Mouse (Mus musculus): ENCODE results near the gene Svs5. TPM values are rescaled to one million over a fixed set of nuclear protein-coding genes. Genes with fewer than 3 reads are reported as not detected.

Gene Svs5
- polyA plus RNA-seq, 1 experiment from 2014 or later, result not detected

GRCm38 (mm10) chr2:164353356-164353755 is 20.8 kb downstream of the Svs5 start:
- WGBS, result 86% methylated on average over 11 of the region's 11 CpGs
- no peak for ATAC-seq (ENCODE audit: low FRiP score, low TSS enrichment)

GRCm38 (mm10) chr2:164356177-164356967 is 23.8 kb downstream of the Svs5 start:
- Histone ChIP-seq H3K27ac (ENCODE audit: low read depth, low read length) (no peak overlapping the region), H3K36me3 (ENCODE audit: control insufficient read depth, insufficient read depth, low read length) (no peaks in the 10 kb centered on the region), H3K27me3 (ENCODE audit: control insufficient read depth, insufficient read depth, low read length) (no peaks in the 10 kb centered on the region), H3K9me3 (ENCODE audit: control insufficient read depth, low read length) (no peaks in the 10 kb centered on the region), H3K4me3 (ENCODE audit: low read length) (no peak overlapping the region), H3K4me2 (replicated peaks; ENCODE audit: low read depth, low read length) (no peak overlapping the region), H3K4me1 (ENCODE audit: control insufficient read depth, insufficient read depth, low read length) (no peaks in the 10 kb centered on the region), H3K9ac (ENCODE audit: low read depth, low read length) (no peak overlapping the region)
- no peak for ATAC-seq (ENCODE audit: low FRiP score, low TSS enrichment)
- WGBS, result 72% methylated on average over 11 of the region's 11 CpGs

More at GRCm38 (mm10) chr2:164353356-164353755, 20.8 kb downstream of the Svs5 start:
- Histone ChIP-seq H3K4me3 (ENCODE audit: low read length) (no peak overlapping the region), H3K4me1 (ENCODE audit: control insufficient read depth, insufficient read depth, low read length) (no peaks in the 10 kb centered on the region), H3K4me2 (replicated peaks; ENCODE audit: low read depth, low read length) (no peak overlapping the region), H3K27me3 (ENCODE audit: control insufficient read depth, insufficient read depth, low read length) (no peaks in the 10 kb centered on the region), H3K9ac (ENCODE audit: low read depth, low read length) (no peak overlapping the region), H3K36me3 (ENCODE audit: control insufficient read depth, insufficient read depth, low read length) (no peaks in the 10 kb centered on the region), H3K9me3 (ENCODE audit: control insufficient read depth, low read length) (no peaks in the 10 kb centered on the region), H3K27ac (ENCODE audit: low read depth, low read length) (no peak overlapping the region)

GRCm38 (mm10) chr2:164358373-164358772 is 25.8 kb downstream of the Svs5 start:
- Histone ChIP-seq H3K4me2 (replicated peaks; ENCODE audit: low read depth, low read length) (no peak overlapping the region), H3K9ac (ENCODE audit: low read depth, low read length) (no peak overlapping the region), H3K4me3 (ENCODE audit: low read length) (no peak overlapping the region), H3K9me3 (ENCODE audit: control insufficient read depth, low read length) (no peaks in the 10 kb centered on the region), H3K27ac (ENCODE audit: low read depth, low read length) (no peak overlapping the region), H3K36me3 (ENCODE audit: control insufficient read depth, insufficient read depth, low read length) (no peaks in the 10 kb centered on the region), H3K27me3 (ENCODE audit: control insufficient read depth, insufficient read depth, low read length) (no peaks in the 10 kb centered on the region), H3K4me1 (ENCODE audit: control insufficient read depth, insufficient read depth, low read length) (no peaks in the 10 kb centered on the region)
- 85% methylated on average over 3 of the region's 3 CpGs for whole genome bisulfite sequencing
- no peak for ATAC-seq (ENCODE audit: low FRiP score, low TSS enrichment)

- H3K4me1 ChIP-seq (ENCODE audit: control insufficient read depth, insufficient read depth, low read length), result no peaks in the 10 kb centered on the region
- no peak overlapping the region for H3K27ac ChIP-seq (ENCODE audit: low read depth, low read length)
- H3K4me2 ChIP-seq (replicated peaks; ENCODE audit: low read depth, low read length), result no peak overlapping the region
- no peak overlapping the region for H3K4me3 ChIP-seq (ENCODE audit: low read length)
- H3K27me3 ChIP-seq (ENCODE audit: control insufficient read depth, insufficient read depth, low read length), result no peaks in the 10 kb centered on the region
- no peaks in the 10 kb centered on the region for H3K36me3 ChIP-seq (ENCODE audit: control insufficient read depth, insufficient read depth, low read length)
- WGBS, result 83% methylated on average over 5 of the region's 5 CpGs
- ATAC-seq (ENCODE audit: low FRiP score, low TSS enrichment), result no peak
- no peaks in the 10 kb centered on the region for H3K9me3 ChIP-seq (ENCODE audit: control insufficient read depth, low read length)
- no peak overlapping the region for H3K9ac ChIP-seq (ENCODE audit: low read depth, low read length)
These were observed 26.5 kb downstream of the Svs5 start for GRCm38 (mm10) chr2:164359031-164359430.

- no peaks in the 10 kb centered on the region for H3K4me1 ChIP-seq (ENCODE audit: control insufficient read depth, insufficient read depth, low read length)
- H3K27ac ChIP-seq (ENCODE audit: low read depth, low read length), result no peak overlapping the region
- H3K9me3 ChIP-seq (ENCODE audit: control insufficient read depth, low read length), result no peaks in the 10 kb centered on the region
- H3K9ac ChIP-seq (ENCODE audit: low read depth, low read length), result no peak overlapping the region
- no peaks in the 10 kb centered on the region for H3K27me3 ChIP-seq (ENCODE audit: control insufficient read depth, insufficient read depth, low read length)
- H3K4me3 ChIP-seq (ENCODE audit: low read length), result no peak overlapping the region
- H3K36me3 ChIP-seq (ENCODE audit: control insufficient read depth, insufficient read depth, low read length), result no peaks in the 10 kb centered on the region
- H3K4me2 ChIP-seq (replicated peaks; ENCODE audit: low read depth, low read length), result no peak overlapping the region
- ATAC-seq (ENCODE audit: low FRiP score, low TSS enrichment), result no peak
- WGBS, result 85% methylated on average over 5 of the region's 5 CpGs
These were observed 27.1 kb downstream of the Svs5 start for GRCm38 (mm10) chr2:164359668-164360067.

- Histone ChIP-seq H3K27me3 (ENCODE audit: control insufficient read depth, insufficient read depth, low read length) (no peaks in the 10 kb centered on the region), H3K9me3 (ENCODE audit: control insufficient read depth, low read length) (no peaks in the 10 kb centered on the region), H3K27ac (ENCODE audit: low read depth, low read length) (no peak overlapping the region), H3K4me1 (ENCODE audit: control insufficient read depth, insufficient read depth, low read length) (no peaks in the 10 kb centered on the region), H3K4me2 (replicated peaks; ENCODE audit: low read depth, low read length) (no peak overlapping the region), H3K4me3 (ENCODE audit: low read length) (no peak overlapping the region), H3K9ac (ENCODE audit: low read depth, low read length) (no peak overlapping the region), H3K36me3 (ENCODE audit: control insufficient read depth, insufficient read depth, low read length) (no peaks in the 10 kb centered on the region)
- WGBS, result 30% methylated on average over 13 of the region's 13 CpGs
- ATAC-seq (ENCODE audit: low FRiP score, low TSS enrichment), result no peak
These were observed 28.6 kb downstream of the Svs5 start for GRCm38 (mm10) chr2:164360974-164361657.

- Histone ChIP-seq H3K9me3 (ENCODE audit: control insufficient read depth, low read length) (no peaks in the 10 kb centered on the region), H3K27me3 (ENCODE audit: control insufficient read depth, insufficient read depth, low read length) (no peaks in the 10 kb centered on the region), H3K4me1 (ENCODE audit: control insufficient read depth, insufficient read depth, low read length) (no peaks in the 10 kb centered on the region), H3K4me3 (ENCODE audit: low read length) (no peak overlapping the region), H3K36me3 (ENCODE audit: control insufficient read depth, insufficient read depth, low read length) (no peaks in the 10 kb centered on the region), H3K4me2 (replicated peaks; ENCODE audit: low read depth, low read length) (no peak overlapping the region), H3K9ac (ENCODE audit: low read depth, low read length) (no peak overlapping the region), H3K27ac (ENCODE audit: low read depth, low read length) (no peak overlapping the region)
- no peak for ATAC-seq (ENCODE audit: low FRiP score, low TSS enrichment)
- WGBS, result 67% methylated on average over 3 of the region's 3 CpGs
These were observed 34.4 kb downstream of the Svs5 start for GRCm38 (mm10) chr2:164366947-164367346.

GRCm38 (mm10) chr2:164368620-164369105 is 36.1 kb downstream of the Svs5 start:
- no peaks in the 10 kb centered on the region for H3K9me3 ChIP-seq (ENCODE audit: control insufficient read depth, low read length)
- no peak overlapping the region for H3K4me3 ChIP-seq (ENCODE audit: low read length)
- H3K4me1 ChIP-seq (ENCODE audit: control insufficient read depth, insufficient read depth, low read length), result no peaks in the 10 kb centered on the region
- 84% methylated on average over 6 of the region's 6 CpGs for WGBS
- no peaks in the 10 kb centered on the region for H3K36me3 ChIP-seq (ENCODE audit: control insufficient read depth, insufficient read depth, low read length)
- ATAC-seq (ENCODE audit: low FRiP score, low TSS enrichment), result no peak
- H3K4me2 ChIP-seq (replicated peaks; ENCODE audit: low read depth, low read length), result no peak overlapping the region
- H3K9ac ChIP-seq (ENCODE audit: low read depth, low read length), result no peak overlapping the region
- H3K27ac ChIP-seq (ENCODE audit: low read depth, low read length), result no peak overlapping the region
- H3K27me3 ChIP-seq (ENCODE audit: control insufficient read depth, insufficient read depth, low read length), result no peaks in the 10 kb centered on the region

- H3K27me3 ChIP-seq (ENCODE audit: control insufficient read depth, insufficient read depth, low read length), result no peaks in the 10 kb centered on the region
- no peak overlapping the region for H3K27ac ChIP-seq (ENCODE audit: low read depth, low read length)
- no peak for ATAC-seq (ENCODE audit: low FRiP score, low TSS enrichment)
- no peaks in the 10 kb centered on the region for H3K36me3 ChIP-seq (ENCODE audit: control insufficient read depth, insufficient read depth, low read length)
- WGBS, result 83% methylated on average over 3 of the region's 3 CpGs
- H3K9ac ChIP-seq (ENCODE audit: low read depth, low read length), result no peak overlapping the region
- no peaks in the 10 kb centered on the region for H3K4me1 ChIP-seq (ENCODE audit: control insufficient read depth, insufficient read depth, low read length)
- H3K9me3 ChIP-seq (ENCODE audit: control insufficient read depth, low read length), result no peaks in the 10 kb centered on the region
- H3K4me2 ChIP-seq (replicated peaks; ENCODE audit: low read depth, low read length), result no peak overlapping the region
- H3K4me3 ChIP-seq (ENCODE audit: low read length), result no peak overlapping the region
These were observed 38.8 kb downstream of the Svs5 start for GRCm38 (mm10) chr2:164371371-164371770.
